Mouse (Mus musculus) heart, postnatal 25 days (tissue): Measurements from ENCODE around the gene Asic2. TPM values are rescaled to one million over a fixed set of nuclear protein-coding genes. Genes with fewer than 3 reads are reported as not detected.

ENCODE experiments used
- DNase-seq: peaks from one replicate; pipeline ENCODE4 v3.0.0; 2022; ENCODE audit warnings: low spot score
- intact Hi-C: fragments of 180-260 bp; cut with DNase I; formaldehyde crosslinking; loops from one replicate; pipeline ENCODE4 v1.15.1; 2025
- total RNA-seq, 2 experiments: library from RNA; stranded (reverse); gene quantifications; 2 replicates each; pipeline ENCODE4 v1.2.3; 2021

Asic2 gene
- total RNA-seq, 2 experiments from 2014 or later: not detected

- intact Hi-C loops: no loop called here
- DNase-seq: no peak
Observed at GRCm38 (mm10) chr11:80913408-80914024, 1054.7 kb downstream of the Asic2 start.

- intact Hi-C loops: no loop called here
- DNase-seq: no peak
Observed at GRCm38 (mm10) chr11:80912721-80913120, 1055.5 kb downstream of the Asic2 start.

GRCm38 (mm10) chr11:80907820-80908219 is 1060.4 kb downstream of the Asic2 start:
- intact Hi-C loops: loop anchor here (2.0 to 5.0 kb wide), 3 partner anchors 554 to 704 kb away; no protein-coding TSS in a partner anchor
- DNase-seq: no peak

- intact Hi-C loops: loop anchor here (2.0 to 5.0 kb wide), 3 partner anchors 556 to 706 kb away; no protein-coding TSS in a partner anchor
- DNase-seq: no peak
Observed at GRCm38 (mm10) chr11:80906456-80906855, 1061.8 kb downstream of the Asic2 start.

GRCm38 (mm10) chr11:80904559-80904958 is 1063.7 kb downstream of the Asic2 start:
- DNase-seq: no peak
- intact Hi-C loops: no loop called here

- DNase-seq: no peak
- intact Hi-C loops: no loop called here
Observed at GRCm38 (mm10) chr11:80903426-80903825, 1064.8 kb downstream of the Asic2 start.

GRCm38 (mm10) chr11:80902664-80903063 is 1065.6 kb downstream of the Asic2 start:
- no peak for DNase-seq
- intact Hi-C loops: no loop called here

DNA sequence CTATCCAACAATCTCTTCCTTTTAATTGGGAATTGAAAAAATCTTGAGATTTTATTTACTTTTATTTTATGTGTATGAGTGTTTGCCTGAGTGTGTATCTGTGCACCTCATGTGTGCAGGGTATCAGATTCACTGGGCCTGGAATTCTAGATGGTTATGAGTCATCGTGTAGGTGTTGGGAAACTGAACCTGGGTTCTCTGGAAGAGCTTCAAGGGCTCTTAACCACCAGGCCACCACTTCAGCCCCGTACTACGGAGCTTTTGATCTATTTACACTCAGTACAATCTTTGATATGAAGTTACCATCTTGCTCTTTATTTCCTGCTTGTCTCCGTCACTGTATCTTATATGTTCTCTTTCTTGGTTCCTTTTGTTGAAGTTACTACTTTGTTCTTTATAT is 1067.7 kb downstream of the Asic2 start:
- DNase-seq: no peak
- intact Hi-C loops: no loop called here

- intact Hi-C loops: no loop called here
- no peak for DNase-seq
Observed at GRCm38 (mm10) chr11:80895853-80896252, 1072.4 kb downstream of the Asic2 start.

- DNase-seq: no peak
- intact Hi-C loops: no loop called here
Observed at GRCm38 (mm10) chr11:80889336-80890063, 1078.8 kb downstream of the Asic2 start.

GRCm38 (mm10) chr11:80887021-80887420 is 1081.2 kb downstream of the Asic2 start:
- intact Hi-C loops: no loop called here
- no peak for DNase-seq

DNA sequence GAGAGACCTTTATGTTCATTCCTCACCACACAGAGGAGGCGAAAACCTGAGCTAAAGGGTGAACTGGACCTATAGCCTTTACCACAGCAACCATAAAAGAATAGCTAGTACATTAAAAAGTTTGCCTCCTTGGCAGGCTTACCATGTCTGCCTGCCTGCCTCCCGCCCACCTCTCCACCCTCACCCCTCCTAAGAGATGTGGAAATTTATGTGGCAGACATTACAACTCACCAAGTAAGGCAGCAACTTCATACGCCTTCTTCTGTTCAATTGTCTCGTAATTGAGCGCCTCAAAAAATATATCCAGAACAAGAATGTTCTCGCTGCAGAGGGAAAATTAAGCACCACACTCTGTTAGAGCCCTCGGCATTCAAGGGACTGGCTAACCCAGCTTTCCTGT is 1081.9 kb downstream of the Asic2 start:
- intact Hi-C loops: no loop called here

DNA sequence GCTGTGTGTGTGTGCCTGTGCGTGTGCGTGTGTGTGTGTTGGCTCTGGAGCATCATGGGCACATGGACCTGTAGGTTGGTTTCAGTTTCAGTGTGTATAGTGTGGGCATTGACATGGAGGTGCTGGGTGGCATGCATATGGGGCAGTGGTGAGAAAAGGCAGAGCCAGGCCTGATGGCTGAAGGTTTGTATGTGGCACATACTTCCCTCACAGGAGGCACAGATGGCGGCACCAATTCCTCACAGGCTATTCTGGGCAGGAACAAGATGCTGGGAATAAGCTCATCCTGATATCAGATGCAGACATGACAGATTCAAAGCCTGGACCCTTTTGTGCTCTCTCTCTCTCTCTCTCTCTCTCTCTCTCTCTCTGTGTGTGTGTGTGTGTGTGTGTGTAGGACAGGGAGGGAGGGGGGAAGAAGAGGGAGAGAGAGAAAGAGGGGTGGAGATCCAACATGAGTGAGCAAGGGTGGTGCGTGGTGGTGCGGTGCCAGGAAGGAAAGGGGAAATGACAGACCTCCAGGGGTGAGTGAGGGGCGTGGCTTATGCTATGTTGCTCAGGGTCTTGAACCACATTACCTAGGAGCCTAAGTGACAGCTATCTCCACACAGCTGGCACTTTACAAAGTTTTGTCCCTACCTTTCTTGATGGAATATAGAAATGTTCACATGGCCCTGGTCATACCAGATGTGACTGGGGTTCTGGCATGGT is 1083.6 kb downstream of the Asic2 start:
- intact Hi-C loops: no loop called here
- no peak for DNase-seq

More for the DNA sequence above, 1081.9 kb downstream of the Asic2 start:
- DNase-seq: no peak

DNA sequence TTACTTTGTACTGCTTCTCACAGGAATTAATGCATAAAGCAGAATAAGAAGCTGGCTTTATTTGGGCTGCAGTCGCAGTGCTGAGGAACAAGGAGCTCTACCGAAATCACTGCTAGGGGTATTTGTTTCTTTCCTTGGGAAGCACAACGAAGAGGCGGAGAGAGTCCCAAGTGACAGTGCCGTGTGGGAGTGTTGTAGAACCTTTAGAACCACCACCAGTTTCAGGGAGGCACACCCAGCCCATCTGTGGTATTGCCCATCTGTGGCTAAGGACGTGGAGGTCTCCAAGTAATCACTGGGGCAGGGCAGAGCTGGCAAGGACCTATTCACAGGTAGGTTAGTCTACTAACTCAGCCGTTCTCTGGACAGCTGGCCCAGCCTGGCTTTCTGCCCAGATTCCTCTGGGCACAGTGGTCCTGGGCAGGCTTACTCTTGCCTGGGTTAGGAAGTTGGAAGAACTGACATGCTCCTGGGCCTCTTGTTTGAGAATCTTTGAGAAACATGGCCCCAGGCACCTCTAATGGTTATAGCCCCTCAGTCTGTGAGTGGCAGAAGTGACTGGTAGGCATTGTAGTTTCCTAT is 1085.9 kb downstream of the Asic2 start:
- DNase-seq: no peak
- intact Hi-C loops: no loop called here

DNA sequence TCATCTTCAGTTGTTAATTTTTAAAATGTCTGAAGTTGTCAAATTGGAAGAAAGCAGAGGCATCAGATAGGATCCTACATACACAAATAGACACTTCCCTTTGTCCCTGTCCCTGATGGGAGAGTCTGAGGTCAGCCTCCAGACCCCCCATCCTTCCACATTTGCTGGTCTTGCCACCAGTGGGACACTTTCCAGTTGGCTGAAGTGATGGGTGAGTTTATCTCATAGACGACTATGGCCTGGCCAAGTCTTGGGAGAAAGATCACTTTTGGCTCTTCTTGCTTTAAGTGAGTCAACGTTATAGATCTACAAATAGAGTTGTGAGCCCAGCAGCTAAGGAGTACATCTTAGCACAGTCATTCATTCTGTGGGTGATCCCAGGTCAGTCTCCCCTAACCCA is 1090.2 kb downstream of the Asic2 start:
- intact Hi-C loops: no loop called here
- DNase-seq: no peak

DNA sequence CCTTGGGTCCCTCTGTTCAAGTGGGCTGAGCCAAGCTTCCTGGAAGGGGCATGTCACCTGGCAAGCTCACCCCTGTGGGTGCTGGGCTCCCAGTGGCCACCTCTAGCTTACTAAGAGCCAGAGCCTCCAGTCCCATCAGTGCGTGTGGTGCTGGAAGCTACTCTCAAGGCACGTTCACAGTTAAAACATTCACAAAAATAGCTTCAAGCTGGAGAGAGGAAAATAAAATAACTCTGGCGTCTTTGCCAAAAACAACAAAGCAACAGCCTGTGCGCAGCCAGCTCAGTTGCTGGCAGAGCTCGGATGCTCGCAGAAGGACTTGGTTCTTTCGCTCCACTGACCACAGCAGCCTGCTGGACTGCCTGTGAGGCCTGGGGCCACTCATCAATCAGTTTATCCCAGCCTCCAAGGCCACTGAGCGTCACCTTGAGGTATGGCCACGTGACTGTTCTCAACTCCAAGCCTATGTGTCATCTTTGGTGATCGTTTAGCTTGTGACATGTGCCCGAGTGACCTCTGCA is 1091.1 kb downstream of the Asic2 start:
- intact Hi-C loops: no loop called here
- peak; percentile 57 for DNase-seq

DNA sequence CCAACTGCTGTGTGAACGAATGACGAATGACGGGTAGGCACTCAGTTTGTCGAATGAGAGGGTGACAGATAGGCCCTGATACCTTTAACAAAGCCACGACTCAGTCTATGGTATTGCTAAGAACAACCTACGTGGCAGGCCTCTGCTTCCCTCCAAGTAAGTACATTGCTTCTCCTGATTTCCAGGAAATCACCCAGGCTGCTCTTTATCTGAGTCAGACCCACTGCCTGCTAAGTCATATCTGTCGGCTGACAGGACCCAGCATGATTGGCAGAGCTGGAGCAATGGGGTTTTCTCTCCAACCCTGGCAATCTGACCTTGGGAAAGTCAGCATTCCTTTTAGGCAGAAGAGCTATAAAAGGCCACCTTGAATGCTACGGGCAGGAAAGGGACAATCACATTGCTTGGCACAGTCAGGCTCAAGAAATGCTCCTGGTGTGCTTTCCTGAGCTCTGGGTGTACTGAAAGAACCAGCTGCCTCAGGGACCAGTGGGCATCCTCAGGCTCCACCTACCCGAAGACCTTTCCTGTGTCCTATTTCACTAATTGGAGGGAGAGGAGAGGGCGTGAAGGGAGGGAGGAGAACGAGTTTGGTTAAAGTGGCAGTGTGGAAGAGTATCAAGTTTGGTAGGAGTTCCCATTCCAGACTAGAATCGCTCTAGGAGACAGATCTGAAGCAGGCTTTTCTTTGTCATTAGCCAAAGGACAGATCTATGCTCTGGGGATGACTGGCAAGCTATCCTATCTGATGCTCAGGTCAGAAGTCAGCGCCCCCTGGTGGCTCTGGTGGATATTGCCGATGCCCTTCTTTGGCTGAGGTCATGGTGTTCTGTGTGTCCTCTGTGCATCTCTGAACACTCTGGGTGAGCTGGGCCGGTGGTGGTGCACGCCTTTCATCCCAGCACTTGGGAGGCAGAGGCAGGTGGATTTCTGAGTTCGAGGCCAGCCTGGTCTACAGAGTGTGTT is 1095.5 kb downstream of the Asic2 start:
- intact Hi-C loops: loop anchor here (5.0 kb wide), 1 partner anchor 175 kb away; no protein-coding TSS in a partner anchor

GRCm38 (mm10) chr11:80868039-80868438 is 1100.2 kb downstream of the Asic2 start:
- intact Hi-C loops: no loop called here
- DNase-seq: no peak

More for the DNA sequence above, 1095.5 kb downstream of the Asic2 start:
- DNase-seq: peak; percentile 23

GRCm38 (mm10) chr11:80862941-80863340 is 1105.3 kb downstream of the Asic2 start:
- no peak for DNase-seq
- intact Hi-C loops: no loop called here
